Mouse (Mus musculus): Measurements from ENCODE around the gene Myef2. TPM values are rescaled to one million over a fixed set of nuclear protein-coding genes. Genes with fewer than 3 reads are reported as not detected.

Myef2 gene
- polyA plus RNA-seq (2014; fragmentation: Illumina TruSeq; extraction: RNeasy Lipid Tissue Mini Kit (QIAGEN cat#74804)), result 224 TPM

DNA sequence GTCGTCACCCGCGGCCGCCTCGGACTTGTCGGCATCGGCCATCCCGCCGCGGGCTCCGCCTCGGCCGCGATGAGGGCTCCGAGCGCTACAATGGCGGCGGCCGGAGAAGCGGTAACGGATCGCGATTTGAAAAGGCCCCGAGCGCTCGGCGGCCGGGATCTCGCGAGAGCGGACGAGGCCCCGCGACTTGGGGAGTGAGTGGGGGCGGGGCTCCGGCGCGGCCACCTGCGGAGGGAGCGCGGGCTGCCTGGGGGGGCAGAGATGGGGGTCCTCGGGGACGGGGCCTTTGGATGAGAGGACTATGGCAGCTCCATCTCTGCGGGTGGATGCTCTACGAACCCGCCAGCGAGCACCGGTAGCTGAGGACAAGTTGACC, at the start of gene Myef2:
Gene Myef2, minus strand, starts transcription at position 185 of the 376 bp plus-strand sequence.

DNA sequence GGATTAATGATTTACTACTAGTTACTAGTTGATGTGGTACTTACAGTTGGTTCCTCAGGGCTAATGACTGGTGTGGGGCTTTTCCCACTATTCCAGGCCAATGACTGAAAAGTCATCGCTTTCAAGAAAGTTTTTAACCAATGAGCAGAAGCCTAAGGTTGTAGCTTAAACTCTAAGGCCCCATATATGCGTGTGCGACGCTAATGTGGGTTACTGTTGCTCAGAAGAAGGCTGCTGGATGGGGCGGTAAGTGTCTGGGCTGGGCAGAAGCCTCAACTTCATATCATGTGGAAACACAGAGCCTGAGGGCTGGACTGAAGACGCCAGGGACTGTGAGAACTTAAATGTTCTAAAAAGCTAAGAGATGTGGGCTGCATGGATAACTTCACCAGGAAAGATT, 28.9 kb upstream of the Myef2 start, which contains the start of gene Slc12a1:
Gene Slc12a1, plus strand, starts transcription at position 118 of the 400 bp plus-strand sequence.

DNA sequence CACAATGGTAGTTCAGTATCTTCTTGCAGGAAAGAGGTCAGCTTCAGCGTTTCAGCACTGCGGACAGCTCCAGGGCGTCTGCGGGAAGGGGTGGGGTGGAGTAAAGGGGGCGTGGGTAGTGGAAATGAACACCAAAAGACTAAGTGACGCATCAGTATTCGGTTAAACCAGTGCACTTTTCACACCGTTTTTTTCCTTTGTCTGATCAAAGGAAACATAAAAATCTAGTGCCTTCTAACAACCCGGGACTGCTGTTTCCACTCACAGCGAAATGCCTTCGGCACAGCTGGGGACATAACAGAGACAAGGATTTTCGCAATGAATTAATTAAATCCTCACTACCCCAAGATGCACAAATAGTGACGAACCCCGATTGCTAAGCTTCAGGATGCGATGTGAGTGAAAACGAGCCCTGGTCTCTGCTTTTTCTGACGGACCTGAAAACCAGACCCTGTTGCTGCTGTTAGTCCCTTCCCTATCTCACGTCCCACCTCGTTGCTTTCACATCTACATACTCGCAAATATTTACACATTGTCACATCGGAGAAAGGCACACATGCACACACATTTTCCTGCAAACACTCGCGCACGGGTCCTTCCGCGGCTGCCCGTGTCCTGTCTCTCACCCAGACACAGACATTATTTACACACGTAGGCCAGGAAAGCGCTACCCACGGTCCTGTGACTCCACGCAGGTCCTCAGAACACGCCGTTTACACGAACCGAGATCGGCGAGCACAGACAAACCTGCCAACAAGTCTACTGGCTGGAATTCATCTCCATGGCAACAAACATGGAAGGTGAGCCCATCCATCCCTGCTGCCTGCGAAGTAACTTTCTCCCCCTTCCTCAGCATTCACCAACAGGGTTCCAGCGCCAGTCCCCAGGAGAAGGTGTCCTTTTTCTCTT, 12.7 kb upstream of the Myef2 start, which contains the start of gene Ctxn2:
Gene Ctxn2, plus strand, starts transcription at position 790 of the 909 bp plus-strand sequence.

DNA sequence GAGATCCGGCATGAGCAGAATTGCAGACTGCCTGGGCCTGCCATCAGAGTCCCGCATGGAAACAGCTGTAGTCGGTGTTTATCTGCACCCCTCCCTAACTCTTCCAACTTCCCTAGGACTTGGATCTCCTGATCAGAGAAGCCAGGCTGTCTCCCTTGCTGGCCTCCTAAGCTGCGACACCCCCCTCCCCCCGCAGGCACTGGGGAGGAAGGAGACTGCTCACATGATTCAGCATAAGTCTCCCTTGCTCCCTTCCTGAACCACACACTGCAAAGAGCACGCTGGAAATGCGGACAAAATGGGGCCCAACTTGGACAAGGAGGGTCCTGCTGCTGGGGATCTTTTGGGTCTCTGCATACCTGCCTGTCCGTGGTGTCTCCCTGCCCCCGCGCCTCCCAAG, 55.6 kb downstream of the Myef2 start, which contains the start of gene Slc24a5:
Gene Slc24a5, plus strand, starts transcription at position 231 of the 400 bp plus-strand sequence.

Other genes with a start within 250 kb of the Myef2 start
- gene Slc24a5, start 55.5 kb downstream of the Myef2 start, polyA plus RNA-seq (2014; fragmentation: Illumina TruSeq; extraction: RNeasy Lipid Tissue Mini Kit (QIAGEN cat#74804)), result 28.3 TPM
- gene Ctxn2, start 13.0 kb upstream of the Myef2 start, polyA plus RNA-seq (2014; fragmentation: Illumina TruSeq; extraction: RNeasy Lipid Tissue Mini Kit (QIAGEN cat#74804)), result not detected
- not detected for gene Slc12a1, start 28.8 kb upstream of the Myef2 start, polyA plus RNA-seq (2014; fragmentation: Illumina TruSeq; extraction: RNeasy Lipid Tissue Mini Kit (QIAGEN cat#74804))
- 37.8 TPM for gene Dut, start 123.5 kb upstream of the Myef2 start, polyA plus RNA-seq (2014; fragmentation: Illumina TruSeq; extraction: RNeasy Lipid Tissue Mini Kit (QIAGEN cat#74804))

Measured in ovary, adult 10 weeks (tissue).